Mouse (Mus musculus) natural killer cell, adult 2 months (primary cell): ENCODE data around the gene Lmo7.

Experiments used
- DNase-seq, 2 experiments: peaks; one replicate each; pipeline ENCODE4 v3.0.0; 2022; ENCODE audit warnings: low spot score in 2 of 2

The Lmo7 gene

GRCm38 (mm10) chr14:101729237-101729971 is at the start of gene Lmo7, which contains the start of gene Gm9922:
Gene Lmo7, plus strand, starts transcription at chr14:101729957.
Gene Gm9922, minus strand, starts transcription at chr14:101729814.
- peak; percentile 3 to 6 for DNase-seq

- no peak for DNase-seq
These were observed 42.1 kb upstream of the Lmo7 start for GRCm38 (mm10) chr14:101687696-101688095.

- DNase-seq, result no peak
These were observed 41.4 kb upstream of the Lmo7 start for GRCm38 (mm10) chr14:101688406-101688805.

GRCm38 (mm10) chr14:101704479-101704878 is 25.3 kb upstream of the Lmo7 start:
- peak in 1 of 2 experiments; percentile 6 for DNase-seq

- no peak for DNase-seq
These were observed 22.7 kb upstream of the Lmo7 start for GRCm38 (mm10) chr14:101707088-101707487.

- DNase-seq, result no peak
These were observed 15.3 kb upstream of the Lmo7 start for GRCm38 (mm10) chr14:101714414-101714813.

- peak in 1 of 2 experiments; percentile 1 for DNase-seq
These were observed 375 bp downstream of the Lmo7 start for GRCm38 (mm10) chr14:101729972-101730692.

- no peak for DNase-seq
These were observed 4.0 kb downstream of the Lmo7 start for GRCm38 (mm10) chr14:101733542-101734303.

- no peak for DNase-seq
These were observed 7.7 kb downstream of the Lmo7 start for GRCm38 (mm10) chr14:101737501-101737900.

GRCm38 (mm10) chr14:101746635-101747034 is 16.9 kb downstream of the Lmo7 start:
- no peak for DNase-seq

GRCm38 (mm10) chr14:101747811-101748210 is 18.1 kb downstream of the Lmo7 start:
- DNase-seq, result no peak

GRCm38 (mm10) chr14:101748436-101748835 is 18.7 kb downstream of the Lmo7 start:
- no peak for DNase-seq

GRCm38 (mm10) chr14:101750910-101751309 is 21.2 kb downstream of the Lmo7 start:
- no peak for DNase-seq

GRCm38 (mm10) chr14:101755425-101755824 is 25.7 kb downstream of the Lmo7 start:
- no peak for DNase-seq

GRCm38 (mm10) chr14:101762267-101762666 is 32.5 kb downstream of the Lmo7 start:
- DNase-seq, result no peak

GRCm38 (mm10) chr14:101763762-101764295 is 34.1 kb downstream of the Lmo7 start:
- no peak for DNase-seq

GRCm38 (mm10) chr14:101771336-101771735 is 41.6 kb downstream of the Lmo7 start:
- DNase-seq, result no peak

- no peak for DNase-seq
These were observed 42.0 kb downstream of the Lmo7 start for GRCm38 (mm10) chr14:101771756-101772155.

GRCm38 (mm10) chr14:101774631-101775030 is 44.9 kb downstream of the Lmo7 start:
- DNase-seq, result peak in 1 of 2 experiments; percentile 8

GRCm38 (mm10) chr14:101776296-101777128 is 46.8 kb downstream of the Lmo7 start:
- DNase-seq, result no peak

- no peak for DNase-seq
These were observed 47.4 kb downstream of the Lmo7 start for GRCm38 (mm10) chr14:101777129-101777493.
